Mouse (Mus musculus): ENCODE results near the gene Kif22. TPM values are rescaled to one million over a fixed set of nuclear protein-coding genes. Genes with fewer than 3 reads are reported as not detected.
A peak's percentile ranks its signal among the peaks of the same experiment; 100 is the strongest.

Kif22 gene
- polyA plus RNA-seq, 1 experiment from 2014 or later: 93.5 TPM

DNA sequence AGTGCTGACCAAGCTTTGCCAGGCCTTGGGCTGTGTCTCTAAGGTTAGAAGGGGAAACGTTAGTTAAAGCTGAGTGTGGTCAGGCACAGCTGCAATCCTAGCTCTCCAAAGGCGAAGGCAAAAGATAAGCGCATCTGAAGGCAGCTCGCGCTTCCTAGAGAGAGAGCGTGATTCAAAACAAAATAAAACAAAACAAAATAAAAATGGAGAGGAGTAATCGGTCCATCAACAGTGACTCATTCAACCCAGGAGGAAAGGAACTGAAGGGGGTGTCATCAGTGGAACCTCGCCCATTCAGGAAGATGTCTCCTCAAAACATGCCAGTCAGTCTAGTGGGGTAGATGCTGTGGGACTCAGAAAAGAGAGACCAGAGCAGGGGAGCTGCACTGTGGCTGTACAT lies 40.0 kb upstream of the Kif22 start:
- no peak overlapping the region for H3K9ac ChIP-seq
- no peaks in the 10 kb centered on the region for H3K27me3 ChIP-seq (replicated peaks)
- H3K4me1 ChIP-seq: no peaks in the 10 kb centered on the region
- no peak overlapping the region for H3K4me2 ChIP-seq
- WGBS: 74% methylated on average over 8 of the region's 8 CpGs
- no peak for ATAC-seq (ENCODE audit: insufficient read depth, low FRiP score, low read depth)
- no peaks in the 10 kb centered on the region for H3K36me3 ChIP-seq
- no peaks in the 10 kb centered on the region for H3K9me3 ChIP-seq
- no peak overlapping the region for H3K27ac ChIP-seq
- no peak overlapping the region for H3K4me3 ChIP-seq (replicated peaks)

DNA sequence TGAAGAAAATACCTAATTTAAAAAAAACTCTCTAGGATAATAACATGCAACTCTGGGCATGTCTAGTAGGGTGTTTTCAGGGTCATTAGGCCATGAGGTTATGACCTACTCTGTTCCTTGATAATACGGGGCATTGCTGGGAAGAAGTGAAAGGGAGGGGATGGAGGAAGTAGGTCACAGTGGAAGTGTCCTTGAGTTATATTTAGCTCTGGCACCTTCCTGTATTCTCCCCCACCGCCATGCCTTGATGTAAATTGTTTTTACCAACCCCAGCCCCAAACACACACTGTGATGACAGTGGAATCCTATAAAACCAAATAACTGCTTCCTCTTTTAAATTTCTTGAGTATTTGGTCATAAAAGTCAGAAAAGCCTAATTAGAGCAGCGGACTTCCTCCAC lies 37.8 kb upstream of the Kif22 start:
- Histone ChIP-seq H3K36me3 (no peaks in the 10 kb centered on the region), H3K9ac (no peak overlapping the region), H3K27me3 (replicated peaks) (no peaks in the 10 kb centered on the region), H3K9me3 (no peaks in the 10 kb centered on the region), H3K27ac (no peak overlapping the region), H3K4me2 (no peak overlapping the region), H3K4me1 (no peaks in the 10 kb centered on the region), H3K4me3 (replicated peaks) (no peak overlapping the region)
- WGBS: 64% methylated on average over 3 of the region's 3 CpGs
- ATAC-seq (ENCODE audit: insufficient read depth, low FRiP score, low read depth): no peak

DNA sequence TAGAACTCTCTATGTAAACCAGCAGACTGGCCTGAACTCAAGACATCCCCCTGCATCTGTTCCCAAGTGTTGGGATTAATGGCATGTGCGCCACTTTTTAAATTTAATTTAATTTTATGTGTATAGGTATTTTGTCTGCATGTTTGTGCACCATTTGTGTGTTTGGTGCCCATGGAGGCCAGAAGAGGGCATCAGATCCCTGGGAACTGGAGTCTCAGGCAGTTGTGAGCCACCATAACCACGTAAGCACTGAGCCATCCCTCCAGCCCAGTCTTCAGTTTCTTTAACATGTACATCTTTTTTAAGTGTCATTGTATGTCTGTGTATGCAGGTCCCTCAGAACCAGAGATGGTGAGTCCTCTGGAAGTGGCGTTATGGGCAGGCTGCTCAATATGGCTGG lies 35.4 kb upstream of the Kif22 start:
- no peaks in the 10 kb centered on the region for H3K9me3 ChIP-seq
- no peak overlapping the region for H3K9ac ChIP-seq
- no peak overlapping the region for H3K4me3 ChIP-seq (replicated peaks)
- H3K4me1 ChIP-seq: no peaks in the 10 kb centered on the region
- H3K4me2 ChIP-seq: no peak overlapping the region
- no peak overlapping the region for H3K27ac ChIP-seq
- H3K36me3 ChIP-seq: no peaks in the 10 kb centered on the region
- 89% methylated on average over 3 of the region's 3 CpGs for WGBS
- no peaks in the 10 kb centered on the region for H3K27me3 ChIP-seq (replicated peaks)
- ATAC-seq (ENCODE audit: insufficient read depth, low FRiP score, low read depth): no peak

DNA sequence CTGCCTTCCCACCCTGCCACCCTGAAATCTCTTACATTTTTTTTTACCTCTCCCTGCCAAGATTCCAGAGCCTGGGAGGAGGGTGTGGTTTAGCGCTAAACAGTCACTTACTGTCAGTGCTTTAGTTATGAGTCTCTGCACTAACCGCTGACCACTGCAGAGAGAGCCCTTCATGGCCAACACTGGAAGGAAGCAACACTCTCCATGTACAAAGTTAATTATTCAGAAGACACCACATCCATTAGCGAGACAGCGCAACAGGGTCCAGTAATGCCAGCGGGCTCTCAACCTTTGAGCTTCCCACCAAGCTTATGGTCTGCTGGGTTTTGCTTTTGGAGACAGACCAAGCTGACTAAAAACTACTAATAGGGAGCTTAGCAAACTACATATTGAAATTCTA lies 33.9 kb upstream of the Kif22 start:
- Histone ChIP-seq H3K4me3 (replicated peaks) (no peak overlapping the region), H3K36me3 (no peaks in the 10 kb centered on the region), H3K27me3 (replicated peaks) (no peaks in the 10 kb centered on the region), H3K9me3 (no peaks in the 10 kb centered on the region), H3K9ac (no peak overlapping the region), H3K4me1 (no peaks in the 10 kb centered on the region), H3K4me2 (no peak overlapping the region), H3K27ac (no peak overlapping the region)
- no peak for ATAC-seq (ENCODE audit: insufficient read depth, low FRiP score, low read depth)
- WGBS: 83% methylated on average over 5 of the region's 5 CpGs

DNA sequence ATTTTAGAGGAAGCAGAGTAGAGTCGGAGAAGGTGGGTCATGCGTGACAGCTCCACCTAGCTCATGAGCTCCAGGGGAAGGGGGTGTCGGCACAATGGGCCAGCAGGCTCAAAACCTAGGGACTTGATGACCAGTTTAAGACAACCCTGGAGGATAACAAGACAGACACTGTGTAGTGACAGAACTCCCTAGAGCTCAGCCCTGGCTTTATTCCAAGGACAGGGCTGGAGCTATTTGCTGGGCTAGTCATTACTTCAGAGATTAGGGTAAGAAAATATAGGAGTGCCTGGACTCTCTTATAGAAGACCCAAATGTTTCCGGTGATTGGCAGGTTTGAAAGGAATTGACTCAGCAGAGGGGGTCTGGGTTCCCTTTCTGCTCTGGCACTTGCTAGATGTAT lies 30.9 kb upstream of the Kif22 start:
- no peak overlapping the region for H3K4me3 ChIP-seq (replicated peaks)
- no peaks in the 10 kb centered on the region for H3K4me1 ChIP-seq
- H3K9me3 ChIP-seq: no peaks in the 10 kb centered on the region
- H3K4me2 ChIP-seq: no peak overlapping the region
- H3K36me3 ChIP-seq: no peaks in the 10 kb centered on the region
- no peak overlapping the region for H3K27ac ChIP-seq
- H3K9ac ChIP-seq: no peak overlapping the region
- no peak for ATAC-seq (ENCODE audit: insufficient read depth, low FRiP score, low read depth)
- no peaks in the 10 kb centered on the region for H3K27me3 ChIP-seq (replicated peaks)
- 77% methylated on average over 4 of the region's 4 CpGs for WGBS

DNA sequence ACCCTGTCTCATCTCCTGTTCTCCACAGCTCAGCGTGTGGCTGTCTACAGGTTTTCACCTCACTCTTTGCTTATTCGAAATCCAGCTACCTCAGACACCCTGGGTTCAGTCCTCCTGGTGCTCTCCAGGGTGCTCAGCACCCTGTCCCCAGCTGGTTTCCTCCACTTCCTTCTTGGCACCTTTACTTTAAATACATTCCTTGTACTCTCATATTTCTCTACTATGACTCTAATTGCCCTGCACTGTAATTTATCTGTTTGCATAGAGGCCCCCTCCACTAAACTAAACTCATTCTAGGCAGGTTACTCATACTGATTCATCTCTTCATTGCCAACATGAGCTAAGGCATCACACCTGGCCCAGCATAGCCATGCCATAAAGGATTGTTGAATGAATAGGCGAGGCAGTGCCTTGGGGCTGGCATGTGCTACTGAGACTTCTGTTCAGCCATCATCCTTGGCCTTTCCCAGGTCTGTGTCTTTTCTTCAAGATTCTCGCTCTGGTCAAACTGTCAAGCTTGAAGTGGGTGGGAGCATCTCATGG lies 28.7 kb upstream of the Kif22 start:
- Histone ChIP-seq H3K27me3 (replicated peaks) (no peaks in the 10 kb centered on the region), H3K9me3 (no peaks in the 10 kb centered on the region), H3K4me2 (no peak overlapping the region), H3K4me1 (no peaks in the 10 kb centered on the region), H3K36me3 (no peaks in the 10 kb centered on the region), H3K9ac (no peak overlapping the region), H3K4me3 (replicated peaks) (no peak overlapping the region), H3K27ac (no peak overlapping the region)
- ATAC-seq (ENCODE audit: insufficient read depth, low FRiP score, low read depth): no peak
- 63% methylated on average over 4 of the region's 4 CpGs for WGBS

DNA sequence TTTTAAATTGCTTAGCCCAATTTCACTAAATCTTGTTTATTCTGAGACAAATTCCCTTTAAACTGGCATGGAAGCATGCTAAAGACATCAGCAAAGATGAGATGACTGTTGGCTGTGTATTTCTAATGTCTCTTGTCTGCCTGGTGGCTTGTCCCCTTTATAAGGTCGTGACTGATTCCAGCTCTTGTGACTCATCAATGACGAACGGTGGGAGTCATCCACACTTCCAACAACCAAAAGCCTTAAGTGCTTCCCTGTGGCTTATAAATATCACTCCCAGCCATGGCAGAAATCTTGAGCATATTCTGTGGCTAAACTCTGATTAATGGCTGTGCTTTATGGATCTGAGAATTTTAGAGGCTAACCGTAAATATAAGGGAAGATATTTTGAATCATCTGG lies 24.0 kb upstream of the Kif22 start:
- Histone ChIP-seq H3K9me3 (no peaks in the 10 kb centered on the region), H3K4me3 (replicated peaks) (no peak overlapping the region), H3K9ac (no peak overlapping the region), H3K4me2 (no peak overlapping the region), H3K27ac (no peak overlapping the region), H3K27me3 (replicated peaks) (no peaks in the 10 kb centered on the region), H3K4me1 (no peaks in the 10 kb centered on the region), H3K36me3 (no peaks in the 10 kb centered on the region)
- WGBS: 65% methylated on average over 4 of the region's 4 CpGs
- ATAC-seq (ENCODE audit: insufficient read depth, low FRiP score, low read depth): no peak

DNA sequence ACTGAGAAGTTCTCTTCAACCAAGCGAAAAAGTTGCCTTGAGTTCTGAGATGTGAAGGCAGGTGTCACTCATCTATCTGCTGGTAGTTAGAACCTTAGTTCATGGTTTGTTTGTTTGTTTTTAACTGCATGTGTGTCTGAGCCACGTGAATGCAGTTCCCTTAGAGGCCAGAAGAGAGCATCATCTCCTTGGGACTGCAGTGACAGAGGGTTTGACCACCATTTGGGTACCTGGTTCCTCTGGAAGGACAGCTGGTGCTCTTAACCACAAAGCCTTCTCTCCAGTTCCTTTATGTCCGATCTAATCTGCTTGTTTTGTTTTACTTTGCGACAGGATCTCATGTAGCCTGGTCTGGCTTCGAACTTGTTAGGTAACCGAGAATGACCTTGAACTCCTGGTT lies 23.3 kb upstream of the Kif22 start:
- no peak overlapping the region for H3K27ac ChIP-seq
- no peak overlapping the region for H3K9ac ChIP-seq
- no peaks in the 10 kb centered on the region for H3K36me3 ChIP-seq
- 85% methylated on average over 6 of the region's 6 CpGs for WGBS
- H3K27me3 ChIP-seq (replicated peaks): no peaks in the 10 kb centered on the region
- no peaks in the 10 kb centered on the region for H3K9me3 ChIP-seq
- no peaks in the 10 kb centered on the region for H3K4me1 ChIP-seq
- ATAC-seq (ENCODE audit: insufficient read depth, low FRiP score, low read depth): no peak
- no peak overlapping the region for H3K4me3 ChIP-seq (replicated peaks)
- H3K4me2 ChIP-seq: no peak overlapping the region

DNA sequence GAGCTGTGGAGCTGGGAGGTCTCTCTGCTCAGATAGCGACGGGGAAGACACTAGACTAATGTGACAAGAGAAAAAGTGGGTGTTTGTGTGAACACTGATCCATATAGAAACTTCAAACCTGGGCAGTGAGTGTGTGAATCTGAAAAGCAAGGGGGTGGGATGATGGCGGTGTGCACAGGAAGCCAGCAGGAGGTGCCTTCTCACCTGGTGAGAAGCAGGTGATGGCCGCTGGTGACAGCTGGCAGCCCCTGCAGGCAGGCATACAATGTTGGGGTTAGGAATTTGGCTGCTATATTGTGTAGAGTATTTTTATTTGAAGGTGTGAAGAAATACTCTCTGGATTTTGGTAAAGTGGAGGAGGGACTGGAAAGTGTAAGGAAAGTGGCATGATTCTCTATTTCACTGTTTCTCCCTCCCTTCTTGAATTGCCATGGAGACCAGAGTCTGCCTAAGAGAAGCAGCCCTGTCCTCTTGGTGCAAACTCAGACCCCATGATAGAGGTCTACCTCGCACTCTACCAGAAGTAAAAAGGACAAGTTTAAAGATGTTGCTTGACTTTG lies 12.8 kb upstream of the Kif22 start:
- Histone ChIP-seq H3K4me1 (no peaks in the 10 kb centered on the region), H3K9ac (no peak overlapping the region), H3K4me3 (replicated peaks) (no peak overlapping the region), H3K9me3 (no peaks in the 10 kb centered on the region), H3K27ac (no peak overlapping the region), H3K36me3 (no peaks in the 10 kb centered on the region), H3K4me2 (no peak overlapping the region), H3K27me3 (replicated peaks) (no peaks in the 10 kb centered on the region)
- no peak for ATAC-seq (ENCODE audit: insufficient read depth, low FRiP score, low read depth)
- 57% methylated on average over 5 of the region's 5 CpGs for WGBS

DNA sequence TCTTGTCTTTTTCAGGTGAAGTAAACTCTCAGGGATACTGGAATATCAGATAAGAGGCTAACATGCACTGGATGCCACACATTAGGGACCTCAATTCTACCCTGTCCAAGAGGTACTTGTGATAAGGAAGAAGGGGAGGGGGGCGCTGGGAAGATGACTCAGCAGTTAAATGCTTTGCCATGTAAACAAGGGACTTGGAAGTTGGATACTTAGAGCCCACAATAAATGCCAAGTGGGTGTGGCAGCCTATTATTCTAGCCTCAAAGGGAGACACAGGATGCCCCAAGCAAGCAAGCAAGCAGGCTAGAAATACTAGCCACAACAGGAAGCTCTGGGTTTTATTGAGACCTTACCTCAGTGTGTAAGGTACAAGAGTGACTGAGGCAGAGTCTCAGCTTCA lies 11.0 kb downstream of the Kif22 start:
- WGBS: 81% methylated on average over 1 of the region's 1 CpGs
- no peak overlapping the region for H3K9ac ChIP-seq

DNA sequence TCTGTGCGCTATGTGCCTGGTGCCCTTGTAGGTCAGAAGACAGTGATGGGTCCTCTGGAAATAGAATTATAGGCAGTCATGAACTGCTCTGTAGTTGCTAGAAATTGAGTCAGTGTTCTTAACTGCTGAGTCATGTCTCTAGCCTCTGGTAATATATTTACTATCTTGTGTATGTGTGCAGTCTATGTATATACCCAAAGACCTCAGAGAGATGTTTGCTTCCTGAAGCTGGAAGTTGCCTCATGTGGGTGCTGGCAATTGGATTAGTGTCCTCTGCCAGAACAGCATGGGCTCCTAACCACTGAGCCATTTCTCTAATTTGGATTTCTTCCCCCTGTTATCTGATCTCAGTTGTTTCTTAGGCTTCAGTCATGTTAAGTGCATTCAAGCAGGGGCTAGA lies 12.1 kb downstream of the Kif22 start:
- no peaks in the 10 kb centered on the region for H3K27me3 ChIP-seq (replicated peaks)
- no peak overlapping the region for H3K9ac ChIP-seq
- ATAC-seq (ENCODE audit: insufficient read depth, low FRiP score, low read depth): no peak
- H3K4me2 ChIP-seq: no peak overlapping the region
- no peak overlapping the region for H3K4me3 ChIP-seq (replicated peaks)
- H3K9me3 ChIP-seq: no peaks in the 10 kb centered on the region
- no peak overlapping the region for H3K27ac ChIP-seq
- H3K36me3 ChIP-seq: peaks cover 43% of the 10 kb centered on the region
- WGBS: 95% methylated on average over 1 of the region's 1 CpGs
- peaks cover 9% of the 10 kb centered on the region for H3K4me1 ChIP-seq

More for the DNA sequence above, 11.0 kb downstream of the Kif22 start:
- H3K9me3 ChIP-seq: no peaks in the 10 kb centered on the region
- no peak overlapping the region for H3K4me3 ChIP-seq (replicated peaks)
- H3K27ac ChIP-seq: no peak overlapping the region
- peaks cover 9% of the 10 kb centered on the region for H3K4me1 ChIP-seq
- no peaks in the 10 kb centered on the region for H3K27me3 ChIP-seq (replicated peaks)
- peaks cover 52% of the 10 kb centered on the region for H3K36me3 ChIP-seq
- no peak overlapping the region for H3K4me2 ChIP-seq
- ATAC-seq (ENCODE audit: insufficient read depth, low FRiP score, low read depth): no peak

DNA sequence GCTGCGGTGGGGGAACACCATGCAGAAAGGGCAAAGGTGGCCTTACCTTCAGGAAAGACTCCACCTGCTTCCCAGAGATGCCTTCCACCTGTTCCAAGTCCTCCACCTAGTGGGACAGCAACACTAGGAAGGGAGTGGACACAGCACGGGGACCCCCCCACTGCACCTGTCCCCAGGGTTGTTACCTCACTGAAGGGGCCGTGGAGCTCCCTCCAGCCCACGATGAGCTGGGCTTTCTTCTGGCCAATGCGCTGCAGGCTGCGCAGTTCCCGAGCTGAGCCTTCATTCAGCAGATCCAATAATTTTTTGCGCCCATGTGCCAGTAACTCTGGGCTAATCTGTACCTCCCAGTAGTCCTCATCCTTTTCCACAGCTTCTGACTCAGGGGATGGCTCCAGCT lies 14.4 kb downstream of the Kif22 start:
- no peaks in the 10 kb centered on the region for H3K9me3 ChIP-seq
- H3K27ac ChIP-seq: peak overlapping the region; percentile 98
- peak overlapping the region; percentile 87 for H3K4me2 ChIP-seq
- 50% methylated on average over 8 of the region's 8 CpGs for WGBS
- no peak for ATAC-seq (ENCODE audit: insufficient read depth, low FRiP score, low read depth)
- peak overlapping the region; percentile 91 for H3K4me3 ChIP-seq (replicated peaks)
- peaks cover 37% of the 10 kb centered on the region for H3K36me3 ChIP-seq
- no peaks in the 10 kb centered on the region for H3K27me3 ChIP-seq (replicated peaks)
- H3K9ac ChIP-seq: peak overlapping the region; percentile 3; the same call in 1 of the 2 replicates
- peaks cover 28% of the 10 kb centered on the region for H3K4me1 ChIP-seq

Measured in stomach, embryonic 15.5 days (tissue).